In genomic region chr5:114041327-114041930, GRCm38 (mm10) we compare ENCODE assay signal across 8 mouse cellular contexts. TPM values are rescaled to one million over a fixed set of nuclear protein-coding genes. Genes with fewer than 3 reads are reported as not detected.
DNase-seq lines count a peak whose midpoint lies in the region; ATAC-seq and TF ChIP-seq lines count a peak whose summit lies in the region.

No protein-coding gene starts in this region.

- H3K27ac ChIP-seq in bone marrow macrophage, adult 2 months (ENCODE audit: insufficient read depth, low read depth, low read length): no peak overlapping the region
- no peak overlapping the region for H3K27ac ChIP-seq in liver, embryonic 11.5 days (ENCODE audit: low read depth, low read length)

- intact Hi-C loops in heart, postnatal 14 days (cut with DNase I): no loop called here

- peak overlapping the region; percentile 12; the same call in 1 of the 2 replicates for H3K4me3 ChIP-seq in bone marrow macrophage, adult 2 months (ENCODE audit: insufficient read depth, low read length)
- H3K4me3 ChIP-seq in liver, embryonic 11.5 days (ENCODE audit: low read depth, low read length): no peak overlapping the region

- no peak for TF ChIP-seq CTCF in bone marrow macrophage, adult 2 months (IDR thresholded peaks at IDR 0.05; ENCODE audit: low read depth, low read length)

- TF ChIP-seq POLR2A in bone marrow macrophage, adult 2 months (IDR thresholded peaks at IDR 0.05; ENCODE audit: borderline replicate concordance, low read depth, low read length): no peak

- ATAC-seq in liver, embryonic 11.5 days (replicated peaks; ENCODE audit: low FRiP score): peak; percentile 83

- H3K4me1 ChIP-seq in bone marrow macrophage, adult 2 months (ENCODE audit: control insufficient read depth, insufficient read depth, low read length): no peaks in the 10 kb centered on the region
- peaks cover 7% of the 10 kb centered on the region; the same call in 1 of the 2 replicates for H3K4me1 ChIP-seq in liver, embryonic 11.5 days (replicated peaks; ENCODE audit: control insufficient read depth, insufficient read depth, low read length)

- no peaks in the 10 kb centered on the region for H3K27me3 ChIP-seq in liver, embryonic 11.5 days (replicated peaks; ENCODE audit: control insufficient read depth, insufficient read depth, low read length)

- WGBS in liver, embryonic 11.5 days: 14% methylated on average over 15 of the region's 15 CpGs

- no peak overlapping the region for H3K4me2 ChIP-seq in liver, embryonic 11.5 days

- no peaks in the 10 kb centered on the region for H3K9me3 ChIP-seq in liver, embryonic 11.5 days (ENCODE audit: control insufficient read depth, low read length)

- no peak overlapping the region for H3K9ac ChIP-seq in liver, embryonic 11.5 days (ENCODE audit: low read depth, low read length)

- DNase-seq in spleen, postnatal 36 days (ENCODE audit: low spot score in 2 of 2): peak; percentile 18 to 21
- no peak for DNase-seq in spleen, adult 12 weeks (ENCODE audit: low spot score)
- DNase-seq in heart, postnatal 14 days: peak; percentile 20 to 37
- peak; percentile 71 for DNase-seq in liver, embryonic 11.5 days (ENCODE audit: low spot score)
- peak; percentile 65 for DNase-seq in retina, postnatal 1 day
- no peak for DNase-seq in adipocyte (ENCODE audit: low spot score)
- no peak for DNase-seq in T-cell, adult 2 months (ENCODE audit: low spot score)

- no peaks in the 10 kb centered on the region for H3K36me3 ChIP-seq in liver, embryonic 11.5 days (ENCODE audit: control insufficient read depth, insufficient read depth, low read length)

RNA-seq across cellular contexts. Expression of gene Usp30, which starts 23.8 kb away (rescaled TPM):
- polyA plus RNA-seq in bone marrow macrophage, adult 2 months (2012; ENCODE audit: insufficient read depth, insufficient read length, missing spikeins): 10.0 and 11.8 TPM in 2 replicates
- total RNA-seq in heart, postnatal 14 days (2021): 10 to 100 TPM; 10.8 to 14.8 TPM
- 6.5 and 8.5 TPM in 2 replicates for polyA plus RNA-seq in liver, embryonic 11.5 days (2014; fragmentation: Nextera tagmentation; extraction: Ambion mirVana)

RNA-seq across cellular contexts. Expression of gene Dao, which starts 37.9 kb away (rescaled TPM):
- not detected in 2 replicates for polyA plus RNA-seq in bone marrow macrophage, adult 2 months (2012; ENCODE audit: insufficient read depth, insufficient read length, missing spikeins)
- not detected for total RNA-seq in heart, postnatal 14 days (2021)
- polyA plus RNA-seq in liver, embryonic 11.5 days (2014; fragmentation: Nextera tagmentation; extraction: Ambion mirVana): 0.23 TPM in 1 of 2 replicates, not detected in the other

RNA-seq across cellular contexts. Expression of gene Ssh1, which starts 47.7 kb away (rescaled TPM):
- 15.3 and 18.5 TPM in 2 replicates for polyA plus RNA-seq in bone marrow macrophage, adult 2 months (2012; ENCODE audit: insufficient read depth, insufficient read length, missing spikeins)
- total RNA-seq in heart, postnatal 14 days (2021): 10 to 100 TPM; 13.0 to 13.9 TPM
- polyA plus RNA-seq in liver, embryonic 11.5 days (2014; fragmentation: Nextera tagmentation; extraction: Ambion mirVana): 16.2 and 17.8 TPM in 2 replicates

RNA-seq across cellular contexts. Expression of gene Svop, which starts 49.9 kb away (rescaled TPM):
- not detected in 2 replicates for polyA plus RNA-seq in bone marrow macrophage, adult 2 months (2012; ENCODE audit: insufficient read depth, insufficient read length, missing spikeins)
- total RNA-seq in heart, postnatal 14 days (2021): under 1 TPM in 1 of 2 experiments, not detected in 1; 0.19 TPM
- not detected in 2 replicates for polyA plus RNA-seq in liver, embryonic 11.5 days (2014; fragmentation: Nextera tagmentation; extraction: Ambion mirVana)

Comparison
In these comparisons a context has a peak if more than half of its experiments do, and no peak if none do; other contexts are left out.
1. DNase-seq: peak in spleen, postnatal 36 days (2 of 2), heart, postnatal 14 days (2 of 2), liver, embryonic 11.5 days (single experiment) and retina, postnatal 1 day (single experiment); none in spleen, adult 12 weeks (single experiment), adipocyte (single experiment) and T-cell, adult 2 months (single experiment).